Mouse (Mus musculus) cerebellum, adult 11 months (tissue): ENCODE data around the gene Gbx2.
A peak's percentile ranks its signal among the peaks of the same experiment; 100 is the strongest.

Source experiments
- DNase-seq: peaks from one replicate; pipeline ENCODE4 v3.0.0; 2022

Gbx2 gene

DNA sequence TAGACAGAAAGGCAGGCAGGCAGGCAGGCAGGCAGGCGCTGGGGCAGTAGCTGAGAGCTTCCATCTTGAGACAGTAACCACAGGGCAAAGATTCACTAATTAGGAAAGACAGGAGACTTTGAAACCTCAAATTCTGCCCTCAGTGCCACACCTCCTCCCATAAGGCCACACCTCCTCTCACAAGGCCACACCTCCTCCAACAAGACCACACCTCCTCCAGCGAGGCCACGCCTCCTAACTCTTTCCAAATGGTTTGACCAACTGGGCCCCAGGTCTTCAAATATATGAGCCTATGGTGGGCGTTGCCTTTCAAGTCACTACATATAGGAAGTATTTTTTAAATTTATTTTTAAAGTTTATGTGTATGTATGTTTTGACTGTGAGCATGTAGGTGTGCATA lies 29.6 kb downstream of the Gbx2 start:
- DNase-seq, result no peak

DNA sequence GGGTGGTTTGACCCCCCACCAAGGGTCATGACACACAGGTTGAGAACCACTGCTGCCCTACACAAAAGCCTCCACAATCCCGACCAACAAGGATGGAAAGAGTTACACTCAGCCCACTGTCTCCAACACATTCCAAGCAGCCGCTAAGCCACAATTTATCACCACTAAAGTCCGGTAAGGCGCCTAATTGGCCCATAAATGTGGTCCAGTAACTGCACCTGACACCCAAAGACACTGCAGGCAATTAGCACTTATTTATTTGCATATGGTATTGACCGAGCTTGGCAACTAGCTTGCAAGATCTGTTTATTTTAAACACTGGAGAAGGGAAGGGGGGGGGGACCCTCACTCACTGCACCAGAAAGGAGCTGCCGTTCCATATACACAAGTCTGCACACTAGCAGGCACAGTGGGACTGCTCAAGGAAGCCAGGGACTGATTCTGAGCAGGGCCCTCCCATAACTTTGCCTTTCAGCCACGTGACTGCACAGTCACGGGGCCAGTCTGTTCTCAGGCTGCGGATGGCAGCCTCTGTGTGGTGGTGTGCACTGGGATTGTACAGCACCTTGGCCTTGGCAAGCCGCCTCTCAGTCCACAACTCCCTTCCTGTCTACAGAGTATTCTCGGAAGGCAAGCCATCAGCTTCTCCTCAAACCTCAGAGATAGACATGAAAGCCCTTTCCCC lies 31.1 kb downstream of the Gbx2 start:
- no peak for DNase-seq

DNA sequence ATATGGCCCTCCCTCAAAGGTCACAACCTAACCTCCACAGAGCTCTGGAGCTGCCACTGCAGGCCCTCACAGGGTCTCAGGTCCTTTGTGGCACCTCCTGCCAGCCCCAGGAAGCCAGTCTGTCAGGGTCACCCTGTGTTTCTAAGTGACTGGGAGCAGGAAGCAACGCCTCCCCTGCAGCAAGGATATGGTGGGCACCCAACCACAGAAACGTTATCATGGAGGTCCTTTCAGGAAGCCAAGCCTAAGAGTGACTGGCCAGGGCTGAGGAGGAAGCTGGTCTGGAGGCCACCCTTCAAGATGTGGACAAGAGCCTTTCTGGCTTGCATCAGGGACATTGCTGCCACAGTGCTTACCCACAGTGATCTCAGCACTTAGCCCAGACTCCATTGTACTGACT lies 31.9 kb downstream of the Gbx2 start:
- DNase-seq, result no peak

DNA sequence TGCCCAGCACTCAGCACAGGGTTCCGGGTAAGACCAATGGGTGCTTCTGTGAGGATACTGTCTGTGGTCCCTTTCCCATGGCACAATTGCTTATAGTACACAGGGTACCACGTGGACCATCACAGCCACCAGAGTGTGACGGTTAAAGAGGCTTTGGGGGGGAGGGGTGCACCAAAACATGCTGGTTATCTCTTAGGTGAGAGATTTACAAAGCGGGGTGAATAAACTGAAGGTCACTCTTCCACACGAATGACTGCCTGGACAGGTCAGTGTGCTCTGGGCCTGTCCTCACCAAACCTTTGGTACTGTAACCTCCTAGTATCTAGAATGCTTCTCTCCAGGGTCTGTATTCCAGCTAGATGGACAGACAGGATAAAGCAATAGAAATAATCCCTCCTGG lies 35.2 kb downstream of the Gbx2 start:
- DNase-seq, result no peak

DNA sequence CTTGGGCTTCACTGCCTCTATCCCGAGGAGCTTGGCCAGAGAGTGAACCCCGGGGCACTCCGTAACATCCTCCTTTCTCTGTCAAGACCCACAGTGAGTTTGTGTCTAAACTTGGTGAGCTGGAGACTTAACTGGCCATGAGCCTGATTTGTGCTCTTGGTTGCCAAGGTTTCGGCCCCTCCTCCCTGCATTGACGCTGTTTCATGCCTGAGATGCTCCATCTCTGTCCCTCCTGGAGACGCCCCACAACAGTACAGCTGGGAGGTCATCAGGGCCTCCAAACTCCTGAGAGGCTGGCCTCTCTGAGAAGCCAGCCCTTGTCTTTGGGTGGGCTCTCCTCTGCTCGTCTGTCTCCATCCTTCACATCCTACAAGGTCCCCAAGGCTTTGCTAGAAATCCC lies 38.7 kb downstream of the Gbx2 start:
- no peak for DNase-seq

DNA sequence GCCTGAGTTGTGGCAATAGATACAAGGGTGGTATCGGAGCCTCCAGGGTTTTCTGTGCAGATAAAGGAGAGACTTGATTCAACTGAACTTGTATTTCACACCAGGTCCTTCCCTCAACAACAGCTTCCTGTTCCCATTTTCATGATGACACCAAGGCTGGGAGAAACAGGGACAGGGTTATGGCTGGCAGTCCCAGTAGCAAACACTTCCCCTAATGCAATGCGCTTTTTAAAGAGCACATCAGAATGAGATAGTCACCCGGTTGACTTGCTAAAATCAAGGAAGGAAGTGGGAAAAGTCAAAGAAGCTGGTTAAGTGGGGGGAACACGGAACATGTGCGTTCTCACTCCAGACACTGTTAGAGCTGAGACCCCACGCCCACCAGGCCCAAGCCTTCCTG lies 39.6 kb downstream of the Gbx2 start:
- no peak for DNase-seq

DNA sequence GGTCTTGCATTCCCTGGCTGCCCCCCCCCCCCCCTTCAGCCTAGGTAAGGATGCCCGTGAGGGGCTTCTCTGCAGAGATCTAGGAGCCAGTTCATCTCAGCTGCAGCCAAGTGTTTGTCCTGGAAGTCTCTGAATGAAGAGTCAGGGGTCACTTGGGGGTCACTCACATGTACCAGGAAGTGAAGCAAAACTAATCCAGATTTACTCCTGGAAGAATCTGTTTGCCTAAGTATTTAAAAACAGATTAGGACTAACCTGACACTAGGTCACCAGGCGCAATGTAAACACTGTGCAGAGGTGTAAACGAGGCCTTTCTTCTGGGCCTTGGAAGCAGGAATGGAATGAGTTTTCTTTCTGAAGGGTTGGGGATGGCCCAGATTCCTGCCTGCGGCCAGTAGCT lies 45.3 kb downstream of the Gbx2 start:
- DNase-seq, result no peak

DNA sequence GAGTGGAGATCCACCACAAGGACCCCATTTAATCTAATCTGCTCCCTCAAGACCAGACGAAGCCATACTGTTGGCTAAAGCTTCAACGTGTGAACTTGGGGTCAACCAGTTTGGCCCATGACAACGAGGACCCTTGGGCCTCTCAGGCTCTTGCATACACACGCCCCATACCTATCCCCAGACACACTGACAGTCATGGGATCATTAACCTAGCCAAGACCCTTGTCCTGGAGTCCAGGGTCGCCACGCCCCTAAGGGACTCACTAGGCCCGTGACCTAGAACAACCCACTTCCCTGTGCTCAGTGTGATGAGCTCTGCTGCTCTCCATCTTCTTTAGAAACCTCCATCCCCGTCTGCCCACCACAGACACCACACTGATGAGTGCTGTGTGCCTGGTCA lies 46.6 kb downstream of the Gbx2 start:
- DNase-seq, result no peak

DNA sequence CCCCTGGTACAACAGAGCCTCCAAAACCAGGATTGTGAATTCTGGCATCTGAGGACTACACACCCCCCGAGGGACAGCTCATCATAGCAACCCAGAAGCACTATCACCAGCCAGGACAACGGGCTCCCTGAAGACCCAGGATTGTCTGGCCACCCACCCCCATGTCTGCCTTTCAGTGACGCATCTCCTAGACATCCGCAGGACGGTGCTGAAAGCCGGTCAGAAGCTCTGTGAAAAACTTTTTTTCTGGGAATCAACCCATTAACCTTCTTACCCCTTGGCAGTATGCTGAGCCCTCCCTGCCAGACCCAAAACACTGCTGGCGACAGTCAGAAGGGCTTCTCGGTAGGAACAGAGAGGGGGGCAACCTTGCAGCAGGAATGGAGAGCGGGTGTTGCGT lies 50.1 kb downstream of the Gbx2 start:
- DNase-seq, result no peak

DNA sequence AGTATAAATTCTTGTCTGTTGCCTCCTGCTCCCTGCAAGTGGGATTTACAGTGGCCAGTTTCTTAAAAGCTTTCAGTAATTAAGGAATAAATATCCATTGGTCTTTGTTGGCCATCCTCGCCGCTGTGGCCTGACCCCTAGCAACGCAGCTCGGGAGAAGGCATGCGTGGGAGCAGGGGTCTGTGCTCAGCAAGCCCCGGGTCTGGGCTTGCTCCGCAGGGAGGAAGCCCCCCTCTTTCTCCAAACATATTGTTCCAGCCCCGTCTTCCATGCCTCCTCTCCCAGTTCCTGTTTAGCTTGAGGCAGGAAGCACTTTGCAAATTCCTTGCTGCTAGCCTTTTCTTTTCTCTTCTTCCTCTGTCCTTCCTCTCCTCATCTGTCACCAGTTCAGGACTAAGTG lies 50.8 kb downstream of the Gbx2 start:
- DNase-seq, result no peak

DNA sequence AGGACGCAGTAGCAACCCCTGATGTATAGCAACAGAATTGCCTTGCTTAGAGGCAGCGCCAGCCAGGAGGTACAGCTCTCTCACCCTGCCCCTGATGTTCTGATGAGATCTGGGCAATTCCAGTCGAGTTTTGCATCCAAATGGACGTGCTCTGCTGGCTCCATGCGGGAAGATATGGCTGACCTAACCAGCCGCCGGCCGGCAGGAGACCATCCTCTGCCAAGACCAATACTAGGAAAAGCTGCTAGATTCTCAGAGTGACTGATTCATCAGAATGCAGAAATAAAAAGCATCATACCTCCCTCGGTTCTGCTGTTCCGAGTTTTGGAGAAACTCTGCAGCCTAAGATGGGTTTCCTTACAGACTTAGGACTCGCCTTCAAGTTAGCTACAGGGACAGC lies 52.5 kb downstream of the Gbx2 start:
- DNase-seq, result peak; percentile 12
